Mouse (Mus musculus) kidney, adult 2 months (tissue): ENCODE data around the gene Rbms1. TPM values are rescaled to one million over a fixed set of nuclear protein-coding genes. Genes with fewer than 3 reads are reported as not detected.

Experiments
- DNase-seq: peaks from one replicate; pipeline ENCODE4 v3.0.0; 2021
- H3K27ac ChIP-seq: fragments of 200-500 bp; 2 replicates; pipeline ENCODE4 v1.5.1; 2012; ENCODE audit warnings: low read depth, low read length, control low read depth, inconsistent platforms; ENCODE audit not compliant: insufficient read depth
- H3K27me3 ChIP-seq: fragments of 200-500 bp; replicated peaks from 2 replicates; pipeline ENCODE4 v1.6.1; 2012; ENCODE audit warnings: mild to moderate bottlenecking, moderate library complexity, low read length, inconsistent platforms; ENCODE audit not compliant: control insufficient read depth, insufficient read depth
- H3K36me3 ChIP-seq: fragments of 200-500 bp; 2 replicates; pipeline ENCODE4 v1.6.1; 2012; ENCODE audit warnings: mild to moderate bottlenecking, moderate library complexity, low read length, inconsistent platforms; ENCODE audit not compliant: control insufficient read depth, insufficient read depth
- H3K4me1 ChIP-seq: fragments of 200-500 bp; 2 replicates; pipeline ENCODE4 v1.6.1; 2011; ENCODE audit warnings: low read length; ENCODE audit not compliant: control insufficient read depth, insufficient read depth
- H3K4me3 ChIP-seq: fragments of 200-500 bp; 2 replicates; pipeline ENCODE4 v1.5.1; 2011; ENCODE audit warnings: mild to moderate bottlenecking, low read depth, low read length, control low read depth; ENCODE audit not compliant: insufficient read depth
- CTCF ChIP-seq: fragments of 200-500 bp; conservative IDR thresholded peaks from 2 replicates; pipeline ENCODE4 v1.5.1; 2011; ENCODE audit warnings: low read depth, mild to moderate bottlenecking, control low read depth, low read length, moderate library complexity, mixed read lengths; ENCODE audit not compliant: insufficient read depth, insufficient read length
- POLR2A ChIP-seq: fragments of 200-500 bp; IDR thresholded peaks from one replicate; pipeline ENCODE4 v1.6.1; 2011; ENCODE audit warnings: low read depth, low read length, control low read depth
- WGBS: fragments of 180-500 bp; shearing (Covaris S2); methylation state at CpG from one replicate; pipeline ENCODE4 v1.1.7; 2018; 5-methylcytosine and 5-hydroxymethylcytosine counted together
- polyA plus RNA-seq: library from polyadenylated mRNA; depleted of rRNA; stranded (reverse); fragments of >200 nt; gene quantifications from 2 replicates; pipeline ENCODE4 v1.2.3, GENCODE M21; 2012

Rbms1 gene
- polyA plus RNA-seq, 1 experiment = 73.8 TPM

GRCm38 (mm10) chr2:60712891-60713290 lies 250.1 kb downstream of the Rbms1 start:
- H3K27ac ChIP-seq = peak overlapping the region; percentile 71
- H3K36me3 ChIP-seq = no peaks in the 10 kb centered on the region
- H3K4me1 ChIP-seq = peaks cover 49% of the 10 kb centered on the region
- WGBS = 48% methylated on average over 5 of the region's 5 CpGs
- no peaks in the 10 kb centered on the region for H3K27me3 ChIP-seq
- H3K4me3 ChIP-seq = no peak overlapping the region
- TF ChIP-seq CTCF (no peak), POLR2A (no peak)
- DNase-seq = no peak

GRCm38 (mm10) chr2:60712483-60712882 lies 250.5 kb downstream of the Rbms1 start:
- 32% methylated on average over 6 of the region's 6 CpGs for WGBS
- peak overlapping the region; percentile 71 for H3K27ac ChIP-seq
- peaks cover 49% of the 10 kb centered on the region for H3K4me1 ChIP-seq
- H3K4me3 ChIP-seq = no peak overlapping the region
- peak; percentile 79 for DNase-seq
- H3K27me3 ChIP-seq = no peaks in the 10 kb centered on the region
- H3K36me3 ChIP-seq = no peaks in the 10 kb centered on the region
- no peak for TF ChIP-seq CTCF
- no peak for TF ChIP-seq POLR2A

DNA sequence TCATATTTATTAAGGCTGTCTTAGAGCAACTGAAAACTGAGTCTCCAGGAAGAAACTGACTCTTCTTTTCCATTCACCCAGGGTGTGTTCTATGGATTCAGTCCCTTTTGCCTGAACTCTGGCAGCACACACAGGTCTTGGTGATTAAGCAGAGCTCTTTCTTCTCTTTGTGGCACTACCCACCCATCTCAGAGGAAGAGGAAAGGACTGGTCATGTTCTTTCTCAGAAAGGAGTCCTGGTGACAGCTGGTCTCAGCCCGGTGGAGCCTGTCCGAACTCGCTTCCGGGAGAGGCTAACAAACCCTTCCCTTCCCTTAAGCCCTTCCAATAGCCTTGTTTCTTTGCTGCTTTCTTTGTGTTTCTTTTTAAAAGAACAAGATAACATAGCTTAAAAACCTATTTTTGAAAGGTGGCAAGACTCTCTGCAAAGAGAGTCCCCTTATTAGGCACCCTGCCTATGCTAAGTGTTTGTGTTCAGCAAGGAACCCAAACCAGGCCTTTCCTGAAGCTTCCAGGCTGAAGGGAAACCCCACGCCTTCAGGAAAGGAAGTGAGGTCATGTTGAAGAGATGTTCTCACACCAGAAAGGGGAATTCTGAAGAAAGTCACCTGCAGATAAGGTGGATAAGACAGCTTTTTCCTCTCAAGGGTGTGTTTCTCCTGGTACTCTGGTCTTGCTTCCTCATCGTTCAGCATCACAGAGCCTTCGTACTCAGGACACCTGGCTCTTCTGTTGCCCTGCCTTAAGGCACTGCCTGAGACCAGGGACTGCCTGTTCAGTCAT lies 251.7 kb downstream of the Rbms1 start:
- H3K27ac ChIP-seq = peak overlapping the region; percentile 60
- TF ChIP-seq CTCF (no peak), POLR2A (no peak)
- no peak overlapping the region for H3K4me3 ChIP-seq
- H3K27me3 ChIP-seq = no peaks in the 10 kb centered on the region
- no peaks in the 10 kb centered on the region for H3K36me3 ChIP-seq
- 56% methylated on average over 7 of the region's 7 CpGs for WGBS
- H3K4me1 ChIP-seq = peaks cover 49% of the 10 kb centered on the region
- DNase-seq = no peak

DNA sequence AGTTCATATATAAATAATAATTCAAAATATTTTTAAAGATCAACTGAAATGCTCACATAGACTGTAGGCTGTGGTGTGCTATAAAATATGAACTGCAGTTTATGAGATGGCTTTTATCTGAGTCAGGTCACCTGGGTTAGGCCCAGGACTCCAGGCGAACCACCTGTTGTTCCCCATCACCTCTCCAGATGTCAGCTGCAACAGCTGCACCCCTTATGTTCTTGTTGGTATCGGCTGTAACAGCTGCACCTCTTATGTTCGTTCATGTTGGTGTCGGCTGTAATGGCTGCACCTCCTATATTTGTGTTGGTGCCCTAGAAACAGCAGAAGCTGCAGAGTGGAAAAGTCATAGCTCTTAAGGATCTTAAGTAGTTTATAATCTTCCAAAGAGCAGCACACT lies 252.7 kb downstream of the Rbms1 start:
- 96% methylated on average over 4 of the region's 4 CpGs for WGBS
- H3K4me3 ChIP-seq = no peak overlapping the region
- H3K27ac ChIP-seq = no peak overlapping the region
- H3K27me3 ChIP-seq = no peaks in the 10 kb centered on the region
- no peak for DNase-seq
- peaks cover 42% of the 10 kb centered on the region for H3K4me1 ChIP-seq
- H3K36me3 ChIP-seq = no peaks in the 10 kb centered on the region
- no peak for TF ChIP-seq CTCF
- TF ChIP-seq POLR2A = no peak

DNA sequence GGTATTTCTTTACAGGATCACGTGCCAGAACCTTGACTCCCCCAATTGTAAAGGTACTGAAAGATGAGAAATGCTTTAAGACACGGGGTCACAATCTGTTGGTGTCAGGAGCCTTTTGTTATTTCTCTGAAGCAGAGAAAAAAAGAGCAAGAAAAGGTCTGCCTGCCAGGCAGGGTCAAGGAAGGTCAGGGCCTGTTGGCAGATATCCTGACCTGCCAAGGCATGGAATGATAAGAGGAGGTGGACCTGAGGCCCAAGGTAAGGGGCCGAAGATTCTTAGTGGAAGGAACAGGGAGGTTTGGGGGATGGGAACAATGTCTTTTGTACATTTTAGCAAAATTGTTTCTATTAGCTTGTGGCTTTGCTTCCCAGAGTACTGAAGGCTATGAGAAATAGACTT lies 254.3 kb downstream of the Rbms1 start:
- Histone ChIP-seq H3K4me3 (no peak overlapping the region), H3K27me3 (no peaks in the 10 kb centered on the region), H3K36me3 (no peaks in the 10 kb centered on the region), H3K27ac (no peak overlapping the region), H3K4me1 (peaks cover 34% of the 10 kb centered on the region)
- 40% methylated on average over 3 of the region's 3 CpGs for WGBS
- TF ChIP-seq CTCF = no peak
- TF ChIP-seq POLR2A = no peak
- no peak for DNase-seq

- H3K27me3 ChIP-seq = no peaks in the 10 kb centered on the region
- DNase-seq = no peak
- H3K36me3 ChIP-seq = no peaks in the 10 kb centered on the region
- H3K27ac ChIP-seq = no peak overlapping the region
- TF ChIP-seq CTCF (no peak), POLR2A (no peak)
- peaks cover 35% of the 10 kb centered on the region for H3K4me1 ChIP-seq
- 55% methylated on average over 3 of the region's 3 CpGs for WGBS
- no peak overlapping the region for H3K4me3 ChIP-seq
These were observed 256.1 kb downstream of the Rbms1 start for GRCm38 (mm10) chr2:60706866-60707265.

DNA sequence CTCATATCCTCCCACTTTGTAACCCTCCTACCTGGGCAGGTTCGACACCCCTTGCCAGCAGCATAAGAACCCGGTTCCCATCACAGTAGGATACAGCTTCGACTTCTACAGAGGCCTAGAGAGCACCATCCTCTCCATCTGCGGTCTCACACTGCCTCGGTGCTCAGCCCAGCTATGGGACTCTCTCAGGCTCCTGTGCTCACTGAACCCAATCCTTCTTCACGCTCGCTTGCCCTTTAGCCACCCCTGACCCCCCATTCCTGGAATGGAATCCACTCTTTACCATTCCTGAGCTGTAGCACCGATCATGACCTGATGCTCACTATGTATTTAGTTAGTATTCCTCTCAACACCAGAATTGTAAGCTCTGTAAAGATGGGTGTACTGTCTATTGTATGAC lies 257.6 kb downstream of the Rbms1 start:
- Histone ChIP-seq H3K4me3 (peak overlapping the region; percentile 61), H3K36me3 (no peaks in the 10 kb centered on the region), H3K27me3 (no peaks in the 10 kb centered on the region), H3K27ac (peak overlapping the region; percentile 44), H3K4me1 (peaks cover 26% of the 10 kb centered on the region)
- WGBS = 34% methylated on average over 8 of the region's 8 CpGs
- DNase-seq = peak; percentile 83
- TF ChIP-seq CTCF (no peak), POLR2A (peak; percentile 17)
